Mouse (Mus musculus): ENCODE measurements at regions not wholly inside any gene's neighbourhood (a gene's known extent, or its start where the extent isn't known, plus 50 kb on each side); places are given as distances from the start of the nearest gene placed in this dataset.

GRCm38 (mm10) chr7:82970599-82970998 lies 103.5 kb downstream of the Mex3b start:
- no peak overlapping the region for H3K27ac ChIP-seq (ENCODE audit: low read length)
- no peaks in the 10 kb centered on the region for H3K36me3 ChIP-seq (ENCODE audit: control insufficient read depth, insufficient read depth, low read length)
- no peak for ATAC-seq
- 84% methylated on average over 1 of the region's 1 CpGs for WGBS
- H3K27me3 ChIP-seq (ENCODE audit: control insufficient read depth, insufficient read depth, low read depth, low read length): no peaks in the 10 kb centered on the region
- no peak overlapping the region for H3K9ac ChIP-seq (ENCODE audit: low read depth, low read length)
- H3K4me3 ChIP-seq (ENCODE audit: low read depth, low read length): no peak overlapping the region
- no peak overlapping the region for H3K4me2 ChIP-seq (ENCODE audit: low read length)
- no peaks in the 10 kb centered on the region for H3K9me3 ChIP-seq (replicated peaks; ENCODE audit: control insufficient read depth, low read length, poor library complexity, severe bottlenecking)
- no peaks in the 10 kb centered on the region; the same call in 1 of the 2 replicates for H3K4me1 ChIP-seq (ENCODE audit: control insufficient read depth, insufficient read depth, low read length)

DNA sequence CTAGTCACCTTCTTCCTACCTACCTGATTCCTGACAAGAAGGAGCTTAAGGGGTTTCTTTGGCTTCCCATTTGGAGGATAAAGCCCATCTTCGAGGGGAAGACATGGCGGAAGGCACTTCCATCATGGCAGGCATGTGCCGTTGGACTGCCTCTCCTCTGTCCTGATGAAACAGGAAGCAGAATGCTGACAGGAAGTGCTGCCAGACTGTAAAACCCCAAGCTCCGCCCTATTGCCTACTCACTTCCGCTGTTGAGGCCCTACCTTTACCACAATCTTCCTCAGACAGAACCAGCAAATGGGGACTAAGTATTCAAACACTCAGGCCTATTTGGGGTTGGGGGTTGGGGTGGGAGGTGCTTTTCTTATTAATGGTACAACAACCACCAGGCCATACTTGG lies 104.1 kb downstream of the Mex3b start:
- no peak for ATAC-seq
- no peak overlapping the region for H3K4me3 ChIP-seq (ENCODE audit: low read depth, low read length)
- no peaks in the 10 kb centered on the region; the same call in 1 of the 2 replicates for H3K4me1 ChIP-seq (ENCODE audit: control insufficient read depth, insufficient read depth, low read length)
- no peaks in the 10 kb centered on the region for H3K27me3 ChIP-seq (ENCODE audit: control insufficient read depth, insufficient read depth, low read depth, low read length)
- WGBS: 98% methylated on average over 5 of the region's 5 CpGs
- no peak overlapping the region for H3K4me2 ChIP-seq (ENCODE audit: low read length)
- H3K9me3 ChIP-seq (replicated peaks; ENCODE audit: control insufficient read depth, low read length, poor library complexity, severe bottlenecking): no peaks in the 10 kb centered on the region
- H3K36me3 ChIP-seq (ENCODE audit: control insufficient read depth, insufficient read depth, low read length): no peaks in the 10 kb centered on the region
- H3K9ac ChIP-seq (ENCODE audit: low read depth, low read length): no peak overlapping the region
- no peak overlapping the region for H3K27ac ChIP-seq (ENCODE audit: low read length)

DNA sequence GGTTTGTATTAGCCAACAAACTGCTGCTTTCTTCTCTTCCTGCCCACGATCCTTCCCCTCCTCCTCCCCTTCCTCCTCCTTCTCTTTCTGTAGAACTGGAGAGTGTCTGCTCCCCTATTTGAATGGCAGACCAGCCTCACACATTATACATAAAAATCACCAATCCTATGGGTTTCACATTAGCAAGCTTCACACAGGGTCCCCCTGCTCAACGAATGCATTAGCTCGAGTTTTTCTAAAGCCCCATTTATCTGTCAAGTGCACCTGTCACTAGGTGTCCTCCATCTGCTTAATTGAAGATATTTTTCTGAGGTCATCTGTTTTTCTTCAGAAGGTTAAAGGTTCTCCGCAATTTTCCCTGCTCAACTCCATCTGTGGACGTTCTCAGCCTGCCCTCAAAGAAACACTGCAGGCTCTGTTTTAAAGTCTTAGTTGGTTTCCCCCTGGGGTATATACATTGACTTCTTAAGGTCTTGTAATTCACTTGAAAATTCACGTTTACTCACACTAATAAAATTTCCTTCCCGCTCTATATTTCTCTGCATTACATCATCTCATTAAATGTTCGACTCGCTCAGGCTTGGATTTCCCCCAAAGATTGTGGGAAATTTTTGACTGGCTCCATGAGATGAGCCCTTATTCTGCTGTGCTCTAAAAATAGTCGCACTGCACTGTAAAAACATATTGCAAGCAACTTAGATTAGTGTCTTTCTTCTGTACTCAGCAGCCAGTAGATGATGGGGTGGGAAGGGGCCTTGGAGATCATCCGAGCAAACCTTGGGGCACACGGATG lies 105.3 kb downstream of the Mex3b start:
- no peak for ATAC-seq
- Histone ChIP-seq H3K9me3 (replicated peaks; ENCODE audit: control insufficient read depth, low read length, poor library complexity, severe bottlenecking) (no peaks in the 10 kb centered on the region), H3K9ac (ENCODE audit: low read depth, low read length) (no peak overlapping the region), H3K4me3 (ENCODE audit: low read depth, low read length) (no peak overlapping the region), H3K27ac (ENCODE audit: low read length) (no peak overlapping the region), H3K4me2 (ENCODE audit: low read length) (no peak overlapping the region), H3K27me3 (ENCODE audit: control insufficient read depth, insufficient read depth, low read depth, low read length) (no peaks in the 10 kb centered on the region), H3K36me3 (ENCODE audit: control insufficient read depth, insufficient read depth, low read length) (no peaks in the 10 kb centered on the region), H3K4me1 (ENCODE audit: control insufficient read depth, insufficient read depth, low read length) (no peaks in the 10 kb centered on the region; the same call in 1 of the 2 replicates)
- WGBS: 66% methylated on average over 12 of the region's 12 CpGs

DNA sequence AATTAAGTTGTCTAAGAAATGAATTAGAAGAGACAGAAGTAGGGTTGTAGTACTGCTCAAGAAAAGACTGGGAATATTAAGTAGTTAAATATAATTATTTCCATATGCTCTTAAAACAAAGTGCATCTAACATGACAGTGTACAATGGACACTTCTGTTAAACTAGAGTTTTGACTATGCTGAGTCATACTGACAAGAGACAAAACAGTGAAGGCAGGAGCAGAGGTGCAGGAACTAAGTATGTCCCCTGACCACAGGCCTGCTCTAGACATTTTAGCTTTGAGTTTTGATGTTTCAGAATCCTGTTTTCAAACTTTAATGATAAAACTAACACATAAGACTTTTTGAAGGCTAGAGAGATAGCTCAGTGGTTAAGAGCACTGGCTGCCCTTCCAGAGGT lies 123.6 kb downstream of the Mex3b start:
- Histone ChIP-seq H3K27me3 (ENCODE audit: control insufficient read depth, insufficient read depth, low read depth, low read length) (no peaks in the 10 kb centered on the region), H3K27ac (ENCODE audit: low read length) (no peak overlapping the region), H3K4me3 (ENCODE audit: low read depth, low read length) (no peak overlapping the region), H3K4me1 (ENCODE audit: control insufficient read depth, insufficient read depth, low read length) (no peaks in the 10 kb centered on the region), H3K9me3 (replicated peaks; ENCODE audit: control insufficient read depth, low read length, poor library complexity, severe bottlenecking) (no peaks in the 10 kb centered on the region), H3K36me3 (ENCODE audit: control insufficient read depth, insufficient read depth, low read length) (no peaks in the 10 kb centered on the region), H3K4me2 (ENCODE audit: low read length) (no peak overlapping the region), H3K9ac (ENCODE audit: low read depth, low read length) (no peak overlapping the region)
- no peak for ATAC-seq

GRCm38 (mm10) chr7:82993136-82993535 lies 126.0 kb downstream of the Mex3b start:
- no peak overlapping the region for H3K9ac ChIP-seq (ENCODE audit: low read depth, low read length)
- H3K4me2 ChIP-seq (ENCODE audit: low read length): no peak overlapping the region
- no peaks in the 10 kb centered on the region for H3K36me3 ChIP-seq (ENCODE audit: control insufficient read depth, insufficient read depth, low read length)
- H3K4me3 ChIP-seq (ENCODE audit: low read depth, low read length): no peak overlapping the region
- H3K27ac ChIP-seq (ENCODE audit: low read length): no peak overlapping the region
- H3K27me3 ChIP-seq (ENCODE audit: control insufficient read depth, insufficient read depth, low read depth, low read length): no peaks in the 10 kb centered on the region
- H3K4me1 ChIP-seq (ENCODE audit: control insufficient read depth, insufficient read depth, low read length): no peaks in the 10 kb centered on the region
- no peaks in the 10 kb centered on the region for H3K9me3 ChIP-seq (replicated peaks; ENCODE audit: control insufficient read depth, low read length, poor library complexity, severe bottlenecking)
- WGBS: 86% methylated on average over 5 of the region's 5 CpGs
- ATAC-seq: no peak

DNA sequence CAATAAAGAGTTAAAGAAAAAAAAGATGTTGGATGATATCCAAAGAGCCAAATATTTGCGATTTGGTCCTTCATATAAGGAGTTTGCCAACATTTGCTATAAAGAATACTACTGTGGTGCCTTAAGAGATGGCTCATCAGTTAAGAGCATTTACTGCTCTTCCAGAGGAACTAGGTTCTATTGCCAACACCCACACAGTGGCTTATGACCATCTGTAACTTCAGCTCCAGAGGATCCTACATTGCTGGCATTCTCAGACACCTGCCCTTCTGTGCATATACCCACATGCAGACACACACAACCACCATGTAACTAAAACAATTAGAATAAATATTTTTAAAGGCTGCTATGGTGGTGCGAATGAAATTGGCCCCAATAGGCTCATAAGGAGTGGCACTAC lies 131.7 kb downstream of the Mex3b start:
- no peak overlapping the region for H3K9ac ChIP-seq (ENCODE audit: low read depth, low read length)
- WGBS: 92% methylated on average over 2 of the region's 2 CpGs
- H3K4me2 ChIP-seq (ENCODE audit: low read length): no peak overlapping the region
- no peaks in the 10 kb centered on the region for H3K27me3 ChIP-seq (ENCODE audit: control insufficient read depth, insufficient read depth, low read depth, low read length)
- H3K27ac ChIP-seq (ENCODE audit: low read length): no peak overlapping the region
- H3K4me1 ChIP-seq (ENCODE audit: control insufficient read depth, insufficient read depth, low read length): no peaks in the 10 kb centered on the region
- H3K36me3 ChIP-seq (ENCODE audit: control insufficient read depth, insufficient read depth, low read length): no peaks in the 10 kb centered on the region
- no peak for ATAC-seq
- H3K4me3 ChIP-seq (ENCODE audit: low read depth, low read length): no peak overlapping the region
- H3K9me3 ChIP-seq (replicated peaks; ENCODE audit: control insufficient read depth, low read length, poor library complexity, severe bottlenecking): no peaks in the 10 kb centered on the region

DNA sequence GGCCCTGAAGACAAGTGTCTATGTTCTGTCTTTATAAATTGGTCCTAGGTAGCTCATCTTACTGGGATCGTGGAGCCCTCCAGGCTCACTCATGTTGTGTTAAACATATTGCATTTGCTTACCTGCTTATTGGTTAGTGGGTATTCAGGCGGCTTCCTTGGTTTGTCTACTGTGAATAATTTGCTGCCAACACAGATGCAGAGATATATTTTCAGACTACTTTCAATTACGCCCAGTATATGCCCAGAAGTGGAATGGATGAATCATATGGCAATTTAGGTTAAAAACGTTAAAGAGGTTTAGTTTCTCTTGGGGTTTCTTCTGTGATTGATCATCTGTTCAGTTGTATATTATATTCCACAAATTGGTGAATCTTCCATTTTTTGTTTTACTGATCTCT lies 140.4 kb downstream of the Mex3b start:
- H3K4me3 ChIP-seq (ENCODE audit: low read depth, low read length): no peak overlapping the region
- H3K27ac ChIP-seq (ENCODE audit: low read length): no peak overlapping the region

GRCm38 (mm10) chr7:83012145-83012544 lies 145.0 kb downstream of the Mex3b start:
- no peak overlapping the region for H3K4me2 ChIP-seq (ENCODE audit: low read length)
- H3K27me3 ChIP-seq (ENCODE audit: control insufficient read depth, insufficient read depth, low read depth, low read length): no peaks in the 10 kb centered on the region
- no peak overlapping the region for H3K27ac ChIP-seq (ENCODE audit: low read length)
- H3K9ac ChIP-seq (ENCODE audit: low read depth, low read length): no peak overlapping the region
- ATAC-seq: no peak
- H3K4me3 ChIP-seq (ENCODE audit: low read depth, low read length): no peak overlapping the region
- H3K36me3 ChIP-seq (ENCODE audit: control insufficient read depth, insufficient read depth, low read length): no peaks in the 10 kb centered on the region
- H3K4me1 ChIP-seq (ENCODE audit: control insufficient read depth, insufficient read depth, low read length): peaks cover 8% of the 10 kb centered on the region
- 82% methylated on average over 2 of the region's 2 CpGs for WGBS
- H3K9me3 ChIP-seq (replicated peaks; ENCODE audit: control insufficient read depth, low read length, poor library complexity, severe bottlenecking): no peaks in the 10 kb centered on the region

More for the DNA sequence above, 140.4 kb downstream of the Mex3b start:
- no peak for ATAC-seq
- Histone ChIP-seq H3K27me3 (ENCODE audit: control insufficient read depth, insufficient read depth, low read depth, low read length) (no peaks in the 10 kb centered on the region), H3K9ac (ENCODE audit: low read depth, low read length) (no peak overlapping the region), H3K36me3 (ENCODE audit: control insufficient read depth, insufficient read depth, low read length) (no peaks in the 10 kb centered on the region), H3K9me3 (replicated peaks; ENCODE audit: control insufficient read depth, low read length, poor library complexity, severe bottlenecking) (no peaks in the 10 kb centered on the region), H3K4me2 (ENCODE audit: low read length) (no peak overlapping the region), H3K4me1 (ENCODE audit: control insufficient read depth, insufficient read depth, low read length) (no peaks in the 10 kb centered on the region)
- 90% methylated on average over 4 of the region's 4 CpGs for WGBS

- Histone ChIP-seq H3K27me3 (ENCODE audit: control insufficient read depth, insufficient read depth, low read depth, low read length) (no peaks in the 10 kb centered on the region), H3K4me1 (ENCODE audit: control insufficient read depth, insufficient read depth, low read length) (peaks cover 8% of the 10 kb centered on the region), H3K9ac (ENCODE audit: low read depth, low read length) (peak overlapping the region; percentile 14; the same call in 1 of the 2 replicates), H3K36me3 (ENCODE audit: control insufficient read depth, insufficient read depth, low read length) (no peaks in the 10 kb centered on the region), H3K4me2 (ENCODE audit: low read length) (no peak overlapping the region), H3K27ac (ENCODE audit: low read length) (peak overlapping the region; percentile 50; the same call in 1 of the 2 replicates), H3K9me3 (replicated peaks; ENCODE audit: control insufficient read depth, low read length, poor library complexity, severe bottlenecking) (no peaks in the 10 kb centered on the region), H3K4me3 (ENCODE audit: low read depth, low read length) (no peak overlapping the region)
- WGBS: 12% methylated on average over 7 of the region's 7 CpGs
- peak; percentile 54; the same call in 1 of the 2 replicates for ATAC-seq
These were observed 147.9 kb downstream of the Mex3b start for GRCm38 (mm10) chr7:83014725-83015690.
